ENCODE assay signal across 9 mouse cellular contexts in the genomic region with DNA sequence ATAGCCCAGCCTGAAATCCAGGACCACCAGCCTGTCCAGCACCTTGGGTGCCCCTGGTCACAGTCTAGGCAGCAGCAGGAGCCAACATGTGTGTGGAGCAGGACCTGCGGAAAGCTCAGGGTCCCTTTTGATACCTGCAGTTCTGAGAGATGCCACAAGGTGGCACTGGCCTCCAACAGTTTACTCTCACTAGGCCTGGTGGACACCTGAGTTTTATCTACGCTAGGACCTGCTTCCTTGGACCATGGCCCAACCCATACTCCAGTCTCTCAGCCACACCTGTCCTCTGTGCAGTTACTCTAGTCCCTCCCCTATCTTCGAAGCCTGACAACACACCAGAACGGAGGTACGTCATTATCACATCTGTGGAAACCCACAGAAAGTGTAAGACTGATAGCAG. TPM values are rescaled to one million over a fixed set of nuclear protein-coding genes. Genes with fewer than 3 reads are reported as not detected.
DNase-seq lines count a peak whose midpoint lies in the region; ATAC-seq and TF ChIP-seq lines count a peak whose summit lies in the region.
"Had no signal": no experiment of that assay in that cellular context is flagged by ENCODE, and none has a peak within 500 bp of the region (broad histone marks: within the 10 kb centered on the region; RNA-seq: fewer than 3 reads in every experiment).

No protein-coding gene starts in this region.

- peak; percentile 57 to 77 for DNase-seq in heart, adult 2 months
- DNase-seq in cerebellum, postnatal 4 days (ENCODE audit: low spot score in 2 of 2): peak; percentile 78 to 88
- peak; percentile 31 to 35 for DNase-seq in gastrocnemius, adult 8-10 months (ENCODE audit: low spot score in 2 of 2)
- DNase-seq in kidney, adult 8-10 months: peak; percentile 32 to 83
- peak; percentile 86 for DNase-seq in midbrain, postnatal 0 days (ENCODE audit: low spot score)
- peak; percentile 49 to 82 for DNase-seq in spleen, postnatal 4 days (ENCODE audit: low spot score in 2 of 2)

- H3K27me3 ChIP-seq in heart, adult 2 months (ENCODE audit: control insufficient read depth, insufficient read depth, low read length): no peaks in the 10 kb centered on the region
- H3K27me3 ChIP-seq in heart, embryonic 11.5 days (ENCODE audit: control insufficient read depth, insufficient read depth, low read length): no peaks in the 10 kb centered on the region
- 0 out of 2 replicates have a peak, but pooled peaks cover 4% of the 10 kb centered on the region for H3K27me3 ChIP-seq in limb, embryonic 12.5 days
- no peaks in the 10 kb centered on the region for H3K27me3 ChIP-seq in midbrain, postnatal 0 days (ENCODE audit: insufficient read depth, low read length)
- H3K27me3 ChIP-seq: Patski had no signal

- no peak overlapping the region for H3K9ac ChIP-seq in heart, adult 2 months (ENCODE audit: low read depth, low read length)
- H3K9ac ChIP-seq in heart, embryonic 11.5 days (ENCODE audit: low read depth, low read length): no peak overlapping the region
- H3K9ac ChIP-seq in limb, embryonic 12.5 days (replicated peaks): no peak overlapping the region
- no peak overlapping the region for H3K9ac ChIP-seq in midbrain, postnatal 0 days (replicated peaks; ENCODE audit: low read length, poor library complexity, severe bottlenecking)

- no peak overlapping the region for H3K4me3 ChIP-seq in heart, adult 2 months
- no peak overlapping the region for H3K4me3 ChIP-seq in heart, embryonic 11.5 days (ENCODE audit: low read depth, low read length)
- H3K4me3 ChIP-seq in limb, embryonic 12.5 days (replicated peaks): no peak overlapping the region
- H3K4me3 ChIP-seq in midbrain, postnatal 0 days (ENCODE audit: low read depth, low read length): no peak overlapping the region

- ATAC-seq in heart, embryonic 11.5 days (replicated peaks; ENCODE audit: insufficient number of reproducible peaks, low FRiP score, low TSS enrichment): no peak
- peak; percentile 86 for ATAC-seq in limb, embryonic 12.5 days (ENCODE audit: insufficient number of reproducible peaks, insufficient read depth, low FRiP score, low TSS enrichment, low read depth)
- peak; percentile 65; the same call in 1 of the 2 replicates for ATAC-seq in midbrain, postnatal 0 days (ENCODE audit: low FRiP score)
- ATAC-seq: Patski had no signal

- H3K36me3 ChIP-seq in heart, adult 2 months (ENCODE audit: control insufficient read depth, insufficient read depth, low read length): no peaks in the 10 kb centered on the region
- no peaks in the 10 kb centered on the region for H3K36me3 ChIP-seq in heart, embryonic 11.5 days (ENCODE audit: control insufficient read depth, insufficient read depth, low read length)
- no peaks in the 10 kb centered on the region for H3K36me3 ChIP-seq in limb, embryonic 12.5 days
- no peaks in the 10 kb centered on the region for H3K36me3 ChIP-seq in midbrain, postnatal 0 days (ENCODE audit: insufficient read depth, low read length)

- no peaks in the 10 kb centered on the region for H3K9me3 ChIP-seq in heart, embryonic 11.5 days (replicated peaks; ENCODE audit: control insufficient read depth, low read length)
- H3K9me3 ChIP-seq in limb, embryonic 12.5 days: no peaks in the 10 kb centered on the region
- H3K9me3 ChIP-seq in midbrain, postnatal 0 days (ENCODE audit: low read length): no peaks in the 10 kb centered on the region

- no peak overlapping the region for H3K4me2 ChIP-seq in heart, embryonic 11.5 days
- H3K4me2 ChIP-seq in limb, embryonic 12.5 days: no peak overlapping the region
- H3K4me2 ChIP-seq in midbrain, postnatal 0 days (ENCODE audit: low read depth, low read length, poor library complexity, severe bottlenecking): no peak overlapping the region

- 51% methylated on average over 5 of the region's 5 CpGs for WGBS in heart, adult 2 months
- WGBS in heart, embryonic 11.5 days (ENCODE audit: insufficient replicate concordance): 38% methylated on average over 5 of the region's 5 CpGs
- WGBS in limb, embryonic 12.5 days: 45% methylated on average over 5 of the region's 5 CpGs
- 44% methylated on average over 5 of the region's 5 CpGs for WGBS in midbrain, postnatal 0 days

- intact Hi-C loops in heart, adult 2 months (cut with DNase I): loop anchor here (2.0 to 10.0 kb wide), 4 partner anchors 96 to 436 kb away; partner anchors contain the start of gene Ubac1

- H3K4me1 ChIP-seq in heart, adult 2 months (ENCODE audit: control insufficient read depth, insufficient read depth, low read length): no peaks in the 10 kb centered on the region
- no peaks in the 10 kb centered on the region for H3K4me1 ChIP-seq in heart, embryonic 11.5 days (ENCODE audit: control insufficient read depth, insufficient read depth, low read length)
- no peaks in the 10 kb centered on the region for H3K4me1 ChIP-seq in limb, embryonic 12.5 days (replicated peaks)
- no peaks in the 10 kb centered on the region for H3K4me1 ChIP-seq in midbrain, postnatal 0 days (ENCODE audit: insufficient read depth, low read length)

- TF ChIP-seq POLR2A in heart, adult 2 months (IDR thresholded peaks at IDR 0.05; ENCODE audit: insufficient read depth, low read depth, low read length): no peak

- no peaks in the 10 kb centered on the region for H3K79me2 ChIP-seq in heart, adult 2 months (replicated peaks; ENCODE audit: control insufficient read depth, insufficient read depth, low read length)

- no peak overlapping the region for H3K27ac ChIP-seq in heart, adult 2 months
- no peak overlapping the region for H3K27ac ChIP-seq in heart, embryonic 11.5 days (ENCODE audit: low read depth, low read length)
- no peak overlapping the region for H3K27ac ChIP-seq in limb, embryonic 12.5 days
- no peak overlapping the region for H3K27ac ChIP-seq in midbrain, postnatal 0 days (ENCODE audit: low read depth, low read length)

- TF ChIP-seq EP300 in heart, adult 2 months (IDR thresholded peaks at IDR 0.05; ENCODE audit: insufficient read depth, low read depth, low read length): peak; percentile 34; the same call in 1 of the 2 replicates

- TF ChIP-seq CTCF in heart, adult 2 months (IDR thresholded peaks at IDR 0.05): peak; percentile 94; the same call in 1 of the 2 replicates
- peak; percentile 94 for TF ChIP-seq CTCF in midbrain, postnatal 0 days (IDR thresholded peaks at IDR 0.05)

RNA-seq across cellular contexts. Expression of gene Sohlh1, which starts 10.8 kb away (rescaled TPM):
- total RNA-seq in heart, adult 2 months (2021): not detected
- not detected in 2 replicates for polyA plus RNA-seq in heart, adult 2 months (2012; rRNA removed)
- not detected in 2 replicates for polyA plus RNA-seq in heart, embryonic 11.5 days (2014; fragmentation: Nextera tagmentation; extraction: Ambion mirVana)
- not detected for total RNA-seq in gastrocnemius, adult 8-10 months (2022)
- polyA plus RNA-seq in limb, embryonic 12.5 days (2016; fragmentation: Nextera tagmentation; extraction: Ambion mirVana): 0.16 TPM in 1 of 2 replicates, not detected in the other
- total RNA-seq in midbrain, postnatal 0 days (2014; rRNA removed): not detected in 2 replicates
- polyA plus RNA-seq in midbrain, postnatal 0 days (2015; fragmentation: Nextera tagmentation; extraction: Ambion mirVana): not detected in 2 replicates
- polyA plus RNA-seq: Patski had no signal

RNA-seq across cellular contexts. Expression of gene Lcn9, which starts 13.3 kb away (rescaled TPM):
- not detected for total RNA-seq in heart, adult 2 months (2021)
- polyA plus RNA-seq in heart, adult 2 months (2012; rRNA removed): not detected in 2 replicates
- not detected in 2 replicates for polyA plus RNA-seq in heart, embryonic 11.5 days (2014; fragmentation: Nextera tagmentation; extraction: Ambion mirVana)
- total RNA-seq in gastrocnemius, adult 8-10 months (2022): not detected
- polyA plus RNA-seq in limb, embryonic 12.5 days (2016; fragmentation: Nextera tagmentation; extraction: Ambion mirVana): not detected in 2 replicates
- not detected in 2 replicates for total RNA-seq in midbrain, postnatal 0 days (2014; rRNA removed)
- not detected in 2 replicates for polyA plus RNA-seq in midbrain, postnatal 0 days (2015; fragmentation: Nextera tagmentation; extraction: Ambion mirVana)
- polyA plus RNA-seq: Patski had no signal

RNA-seq across cellular contexts. Expression of gene Glt6d1, which starts 20.6 kb away (rescaled TPM):
- not detected for total RNA-seq in heart, adult 2 months (2021)
- not detected in 2 replicates for polyA plus RNA-seq in heart, adult 2 months (2012; rRNA removed)
- not detected in 2 replicates for polyA plus RNA-seq in heart, embryonic 11.5 days (2014; fragmentation: Nextera tagmentation; extraction: Ambion mirVana)
- not detected for total RNA-seq in gastrocnemius, adult 8-10 months (2022)
- not detected in 2 replicates for polyA plus RNA-seq in limb, embryonic 12.5 days (2016; fragmentation: Nextera tagmentation; extraction: Ambion mirVana)
- total RNA-seq in midbrain, postnatal 0 days (2014; rRNA removed): not detected in 2 replicates
- not detected in 2 replicates for polyA plus RNA-seq in midbrain, postnatal 0 days (2015; fragmentation: Nextera tagmentation; extraction: Ambion mirVana)
- polyA plus RNA-seq: Patski had no signal

RNA-seq across cellular contexts. Expression of gene Kcnt1, which starts 27.2 kb away (rescaled TPM):
- under 1 TPM; 0.55 to 0.66 TPM for total RNA-seq in heart, adult 2 months (2021)
- 0.92 and 0.97 TPM in 2 replicates for polyA plus RNA-seq in heart, adult 2 months (2012; rRNA removed)
- polyA plus RNA-seq in heart, embryonic 11.5 days (2014; fragmentation: Nextera tagmentation; extraction: Ambion mirVana): 0.04 TPM in 1 of 2 replicates, not detected in the other
- total RNA-seq in gastrocnemius, adult 8-10 months (2022): under 1 TPM in 3 of 4 experiments, not detected in 1; 0.10 to 0.31 (median 0.24) TPM
- polyA plus RNA-seq in limb, embryonic 12.5 days (2016; fragmentation: Nextera tagmentation; extraction: Ambion mirVana): 0.34 and 0.49 TPM in 2 replicates
- total RNA-seq in midbrain, postnatal 0 days (2014; rRNA removed): 49.2 and 60.7 TPM in 2 replicates
- 21.7 and 22.1 TPM in 2 replicates for polyA plus RNA-seq in midbrain, postnatal 0 days (2015; fragmentation: Nextera tagmentation; extraction: Ambion mirVana)

RNA-seq across cellular contexts. Expression of gene Gm13539, which starts 54.2 kb away (rescaled TPM):
- total RNA-seq in heart, adult 2 months (2021): not detected
- polyA plus RNA-seq in heart, adult 2 months (2012; rRNA removed): not detected in 2 replicates
- polyA plus RNA-seq in heart, embryonic 11.5 days (2014; fragmentation: Nextera tagmentation; extraction: Ambion mirVana): not detected in 2 replicates
- total RNA-seq in gastrocnemius, adult 8-10 months (2022): not detected
- not detected in 2 replicates for polyA plus RNA-seq in limb, embryonic 12.5 days (2016; fragmentation: Nextera tagmentation; extraction: Ambion mirVana)
- total RNA-seq in midbrain, postnatal 0 days (2014; rRNA removed): not detected in 2 replicates
- polyA plus RNA-seq in midbrain, postnatal 0 days (2015; fragmentation: Nextera tagmentation; extraction: Ambion mirVana): not detected in 2 replicates
- polyA plus RNA-seq: Patski had no signal

Comparison
In these comparisons a context has a peak if more than half of its experiments do, and no peak if none do; other contexts are left out.
1. DNase-seq: peak in every context shown above with its lines; median percentile 86 in midbrain, postnatal 0 days; 83 in cerebellum, postnatal 4 days; 67 in heart, adult 2 months; 66 in spleen, postnatal 4 days; 58 in kidney, adult 8-10 months; 33 in gastrocnemius, adult 8-10 months.